Mouse (Mus musculus) stomach, postnatal 0 days (tissue): ENCODE measurements at regions not wholly inside any gene's neighbourhood (a gene's known extent, or its start where the extent isn't known, plus 50 kb on each side); places are given as distances from the start of the nearest gene placed in this dataset.
A peak's percentile ranks its signal among the peaks of the same experiment; 100 is the strongest.

Source experiments
- ATAC-seq: fragments of 200-750 bp; cut with Nextera tagmentation; 2 replicates; pipeline ENCODE4 v1.8.0; 2017; ENCODE audit not compliant: low FRiP score, low TSS enrichment
- DNase-seq: peaks from one replicate; pipeline ENCODE4 v3.0.0-alpha.2; 2016; ENCODE audit warnings: low spot score
- H3K27ac ChIP-seq: fragments of 300-500 bp; sonication (generic); replicated peaks from 2 replicates; pipeline ENCODE4 v1.5.1; 2014; ENCODE audit warnings: mild to moderate bottlenecking, control low read depth
- H3K27me3 ChIP-seq: fragments of 300-500 bp; sonication (generic); 2 replicates; pipeline ENCODE4 v1.6.1; 2014; ENCODE audit warnings: low read length; ENCODE audit not compliant: control insufficient read depth, insufficient read depth
- H3K36me3 ChIP-seq: fragments of 300-500 bp; sonication (generic); 2 replicates; pipeline ENCODE4 v1.6.1; 2014; ENCODE audit warnings: low read length, mixed read lengths; ENCODE audit not compliant: control insufficient read depth, insufficient read depth
- H3K4me1 ChIP-seq: fragments of 300-500 bp; sonication (generic); replicated peaks from 2 replicates; pipeline ENCODE4 v1.6.1; 2014; ENCODE audit warnings: antibody characterized with exemption; ENCODE audit not compliant: control insufficient read depth, insufficient read depth
- H3K4me2 ChIP-seq: fragments of 300-500 bp; sonication (generic); replicated peaks from 2 replicates; pipeline ENCODE4 v1.6.1; 2014; ENCODE audit warnings: low read depth, mild to moderate bottlenecking, control low read depth, moderate library complexity
- H3K4me3 ChIP-seq: fragments of 300-500 bp; sonication (generic); 2 replicates; pipeline ENCODE4 v1.5.1; 2014; ENCODE audit warnings: low read depth, low read length, control low read depth
- H3K9ac ChIP-seq: fragments of 300-500 bp; sonication (generic); 2 replicates; pipeline ENCODE4 v1.6.1; 2014; ENCODE audit warnings: mild to moderate bottlenecking, low read length, control low read depth, mixed read lengths
- H3K9me3 ChIP-seq: fragments of 300-500 bp; sonication (generic); 2 replicates; pipeline ENCODE4 v1.6.1; 2016; ENCODE audit warnings: low read length; ENCODE audit not compliant: control insufficient read depth
- CTCF ChIP-seq: IDR thresholded peaks from 2 replicates; pipeline ENCODE4 v1.5.1; 2016; ENCODE audit warnings: antibody characterized with exemption, low read depth, mild to moderate bottlenecking, moderate library complexity
- EP300 ChIP-seq: optimal IDR thresholded peaks from 2 replicates; pipeline ENCODE3; 2016; ENCODE audit warnings: antibody characterized with exemption
- WGBS: fragments of 180-500 bp; shearing (Covaris S2); extraction: QIAGEN DNeasy Blood & Tissue Kit; methylation state at CpG from one replicate; pipeline ENCODE4 v1.1.7; 2014; 5-methylcytosine and 5-hydroxymethylcytosine counted together

- ATAC-seq: peak; percentile 79; the same call in 1 of the 2 replicates
- 25% methylated on average over 3 of the region's 3 CpGs for WGBS
- H3K9me3 ChIP-seq: no peaks in the 10 kb centered on the region
- H3K36me3 ChIP-seq: no peaks in the 10 kb centered on the region
- H3K4me3 ChIP-seq: no peak overlapping the region
- no peak overlapping the region for H3K9ac ChIP-seq
- H3K4me1 ChIP-seq: no peaks in the 10 kb centered on the region
- H3K27me3 ChIP-seq: no peaks in the 10 kb centered on the region
- peak overlapping the region; percentile 59; the same call in 1 of the 2 replicates for H3K27ac ChIP-seq
- no peak overlapping the region for H3K4me2 ChIP-seq
- TF ChIP-seq EP300 (no peak), CTCF (no peak)
- no peak for DNase-seq
Measured at GRCm38 (mm10) chr15:93853221-93853620, 257.5 kb upstream of the Prickle1 start.

GRCm38 (mm10) chr15:93852126-93852525 is 256.4 kb upstream of the Prickle1 start:
- Histone ChIP-seq H3K4me3 (no peak overlapping the region), H3K9ac (no peak overlapping the region), H3K4me2 (no peak overlapping the region), H3K4me1 (no peaks in the 10 kb centered on the region), H3K36me3 (no peaks in the 10 kb centered on the region), H3K9me3 (no peaks in the 10 kb centered on the region), H3K27me3 (no peaks in the 10 kb centered on the region), H3K27ac (no peak overlapping the region)
- DNase-seq (no peak), ATAC-seq (no peak)
- TF ChIP-seq EP300 (no peak), CTCF (no peak)
- 92% methylated on average over 4 of the region's 4 CpGs for WGBS

- TF ChIP-seq EP300 (no peak), CTCF (no peak)
Measured at GRCm38 (mm10) chr15:93850388-93850787, 254.7 kb upstream of the Prickle1 start.

GRCm38 (mm10) chr15:93848830-93849229 is 253.1 kb upstream of the Prickle1 start:
- TF ChIP-seq EP300 (no peak), CTCF (no peak)
- Histone ChIP-seq H3K27me3 (no peaks in the 10 kb centered on the region), H3K36me3 (no peaks in the 10 kb centered on the region), H3K4me2 (no peak overlapping the region), H3K27ac (no peak overlapping the region), H3K4me3 (no peak overlapping the region), H3K9ac (no peak overlapping the region), H3K4me1 (no peaks in the 10 kb centered on the region), H3K9me3 (no peaks in the 10 kb centered on the region)
- DNase-seq (no peak), ATAC-seq (no peak)
- 93% methylated on average over 4 of the region's 4 CpGs for WGBS

More at GRCm38 (mm10) chr15:93850388-93850787, 254.7 kb upstream of the Prickle1 start:
- Histone ChIP-seq H3K9ac (no peak overlapping the region), H3K27ac (no peak overlapping the region), H3K4me3 (no peak overlapping the region), H3K36me3 (no peaks in the 10 kb centered on the region), H3K9me3 (no peaks in the 10 kb centered on the region), H3K4me1 (no peaks in the 10 kb centered on the region), H3K27me3 (no peaks in the 10 kb centered on the region), H3K4me2 (no peak overlapping the region)
- 70% methylated on average over 6 of the region's 6 CpGs for WGBS
- ATAC-seq (no peak), DNase-seq (no peak)

GRCm38 (mm10) chr15:93846797-93847196 is 251.1 kb upstream of the Prickle1 start:
- H3K4me3 ChIP-seq: no peak overlapping the region
- no peaks in the 10 kb centered on the region for H3K27me3 ChIP-seq
- no peak overlapping the region for H3K4me2 ChIP-seq
- no peak overlapping the region for H3K27ac ChIP-seq
- H3K36me3 ChIP-seq: no peaks in the 10 kb centered on the region
- no peak for DNase-seq
- TF ChIP-seq EP300 (no peak), CTCF (no peak)
- H3K9me3 ChIP-seq: no peaks in the 10 kb centered on the region
- WGBS: 70% methylated on average over 4 of the region's 4 CpGs
- H3K4me1 ChIP-seq: no peaks in the 10 kb centered on the region
- no peak overlapping the region for H3K9ac ChIP-seq
- no peak for ATAC-seq

GRCm38 (mm10) chr15:93845801-93846200 is 250.1 kb upstream of the Prickle1 start:
- Histone ChIP-seq H3K9ac (no peak overlapping the region), H3K4me2 (no peak overlapping the region), H3K27me3 (no peaks in the 10 kb centered on the region), H3K9me3 (no peaks in the 10 kb centered on the region), H3K4me1 (no peaks in the 10 kb centered on the region), H3K27ac (no peak overlapping the region), H3K4me3 (no peak overlapping the region), H3K36me3 (no peaks in the 10 kb centered on the region)
- TF ChIP-seq EP300: no peak
- no peak for TF ChIP-seq CTCF
- 76% methylated on average over 6 of the region's 6 CpGs for WGBS
- no peak for ATAC-seq
- DNase-seq: no peak

- WGBS: 67% methylated on average over 1 of the region's 1 CpGs
- no peak for ATAC-seq
Measured at GRCm38 (mm10) chr15:93832956-93833355, 237.3 kb upstream of the Prickle1 start.

More at GRCm38 (mm10) chr15:93832956-93833355, 237.3 kb upstream of the Prickle1 start:
- H3K9ac ChIP-seq: no peak overlapping the region
- TF ChIP-seq CTCF (no peak), EP300 (no peak)
- no peak overlapping the region for H3K4me3 ChIP-seq
- H3K4me2 ChIP-seq: no peak overlapping the region
- no peaks in the 10 kb centered on the region for H3K9me3 ChIP-seq
- no peaks in the 10 kb centered on the region for H3K36me3 ChIP-seq
- no peak overlapping the region for H3K27ac ChIP-seq
- H3K27me3 ChIP-seq: no peaks in the 10 kb centered on the region
- no peak for DNase-seq
- H3K4me1 ChIP-seq: no peaks in the 10 kb centered on the region
